Mouse (Mus musculus) stomach, embryonic 16.5 days (tissue): ENCODE measurements around the gene Rptor. TPM values are rescaled to one million over a fixed set of nuclear protein-coding genes. Genes with fewer than 3 reads are reported as not detected.

Experiments used
- ATAC-seq: fragments of 200-750 bp; cut with Nextera tagmentation; 2 replicates; pipeline ENCODE4 v1.8.0; 2017; ENCODE audit warnings: moderate number of reproducible peaks, moderate TSS enrichment; ENCODE audit not compliant: insufficient read depth, low FRiP score
- H3K27ac ChIP-seq: fragments of 300-500 bp; sonication (generic); 2 replicates; pipeline ENCODE4 v1.5.1; 2014; ENCODE audit warnings: low read length
- H3K27me3 ChIP-seq: fragments of 300-500 bp; sonication (generic); 2 replicates; pipeline ENCODE4 v1.6.1; 2014; ENCODE audit warnings: low read length, control low read depth, mixed read lengths; ENCODE audit not compliant: control insufficient read depth, insufficient read depth
- H3K36me3 ChIP-seq: fragments of 300-500 bp; sonication (generic); 2 replicates; pipeline ENCODE4 v1.6.1; 2014; ENCODE audit warnings: low read length; ENCODE audit not compliant: control insufficient read depth, insufficient read depth
- H3K4me1 ChIP-seq: fragments of 300-500 bp; sonication (generic); 2 replicates; pipeline ENCODE4 v1.6.1; 2014; ENCODE audit warnings: low read length, control low read depth, mixed read lengths; ENCODE audit not compliant: control insufficient read depth, insufficient read depth
- H3K4me2 ChIP-seq: fragments of 300-500 bp; sonication (generic); 2 replicates; pipeline ENCODE4 v1.6.1; 2014; ENCODE audit warnings: low read depth, low read length, mixed read lengths
- H3K4me3 ChIP-seq: fragments of 300-500 bp; sonication (generic); replicated peaks from 2 replicates; pipeline ENCODE4 v1.5.1; 2014; ENCODE audit warnings: mild to moderate bottlenecking, low read length
- H3K9ac ChIP-seq: fragments of 300-500 bp; sonication (generic); 2 replicates; pipeline ENCODE4 v1.6.1; 2014; ENCODE audit warnings: low read length
- H3K9me3 ChIP-seq: fragments of 300-500 bp; sonication (generic); replicated peaks from 2 replicates; pipeline ENCODE4 v1.6.1; 2016; ENCODE audit warnings: low read length, control low read depth; ENCODE audit not compliant: control insufficient read depth
- WGBS: fragments of 180-500 bp; shearing (Covaris S2); extraction: QIAGEN DNeasy Blood & Tissue Kit; methylation state at CpG from one replicate; pipeline ENCODE4 v1.1.7; 2014; 5-methylcytosine and 5-hydroxymethylcytosine counted together
- polyA plus RNA-seq: library from polyadenylated mRNA; unstranded; fragments of >200 nt; fragmentation: Nextera tagmentation; extraction: Ambion mirVana; gene quantifications from 2 replicates; pipeline ENCODE4 v1.2.1, GENCODE M21; 2015

The Rptor gene
- polyA plus RNA-seq, 1 experiment from 2014 or later: 6.1 TPM

- 33% methylated on average over 3 of the region's 3 CpGs for WGBS
- H3K36me3 ChIP-seq: no peaks in the 10 kb centered on the region
- no peak overlapping the region for H3K9ac ChIP-seq
- no peaks in the 10 kb centered on the region; the same call in 1 of the 2 replicates for H3K9me3 ChIP-seq
- no peak overlapping the region for H3K4me3 ChIP-seq
- no peak for ATAC-seq
- no peak overlapping the region for H3K4me2 ChIP-seq
- no peaks in the 10 kb centered on the region; the same call in 1 of the 2 replicates for H3K27me3 ChIP-seq
- H3K27ac ChIP-seq: no peak overlapping the region
- no peaks in the 10 kb centered on the region for H3K4me1 ChIP-seq
Measured at GRCm38 (mm10) chr11:119593966-119594365, 8.7 kb upstream of the Rptor start.

- no peak overlapping the region for H3K27ac ChIP-seq
- no peaks in the 10 kb centered on the region for H3K4me1 ChIP-seq
- H3K36me3 ChIP-seq: no peaks in the 10 kb centered on the region
- no peaks in the 10 kb centered on the region for H3K9me3 ChIP-seq
- 68% methylated on average over 3 of the region's 3 CpGs for whole genome bisulfite sequencing
- ATAC-seq: no peak
- no peak overlapping the region for H3K9ac ChIP-seq
- no peaks in the 10 kb centered on the region; the same call in 1 of the 2 replicates for H3K27me3 ChIP-seq
- H3K4me2 ChIP-seq: no peak overlapping the region
- no peak overlapping the region for H3K4me3 ChIP-seq
Measured at GRCm38 (mm10) chr11:119598856-119599255, 3.8 kb upstream of the Rptor start.

- no peak for ATAC-seq
- Histone ChIP-seq H3K27me3 (no peaks in the 10 kb centered on the region), H3K4me1 (peaks cover 4% of the 10 kb centered on the region), H3K36me3 (no peaks in the 10 kb centered on the region), H3K4me2 (no peak overlapping the region), H3K9me3 (no peaks in the 10 kb centered on the region), H3K4me3 (no peak overlapping the region), H3K27ac (no peak overlapping the region), H3K9ac (no peak overlapping the region)
- 68% methylated on average over 1 of the region's 1 CpGs for WGBS
Measured at GRCm38 (mm10) chr11:119600286-119600685, 2.4 kb upstream of the Rptor start.

GRCm38 (mm10) chr11:119602177-119602700, 466 bp upstream of the Rptor start:
- H3K4me2 ChIP-seq: peak overlapping the region; percentile 50
- no peak for ATAC-seq
- H3K27me3 ChIP-seq: no peaks in the 10 kb centered on the region
- H3K9me3 ChIP-seq: no peaks in the 10 kb centered on the region
- WGBS: 34% methylated on average over 10 of the region's 10 CpGs
- 0 out of 2 replicates have a peak, but pooled peaks cover 4% of the 10 kb centered on the region for H3K36me3 ChIP-seq
- H3K4me1 ChIP-seq: peaks cover 4% of the 10 kb centered on the region
- no peak overlapping the region for H3K9ac ChIP-seq
- no peak overlapping the region; the same call in 1 of the 2 replicates for H3K27ac ChIP-seq
- H3K4me3 ChIP-seq: peak overlapping the region; percentile 98

- Histone ChIP-seq H3K9ac (peak overlapping the region; percentile 97), H3K27ac (peak overlapping the region; percentile 86; the same call in 1 of the 2 replicates), H3K27me3 (no peaks in the 10 kb centered on the region), H3K9me3 (no peaks in the 10 kb centered on the region), H3K4me1 (peaks cover 4% of the 10 kb centered on the region), H3K4me3 (peak overlapping the region; percentile 98), H3K36me3 (0 out of 2 replicates have a peak, but pooled peaks cover 4% of the 10 kb centered on the region), H3K4me2 (peak overlapping the region; percentile 91)
- under 1% methylated on average over 30 of the region's 30 CpGs for WGBS
- ATAC-seq: no peak
Measured at GRCm38 (mm10) chr11:119603527-119603905, 811 bp downstream of the Rptor start.

GRCm38 (mm10) chr11:119607464-119607863, 4.8 kb downstream of the Rptor start:
- H3K27ac ChIP-seq: no peak overlapping the region
- 92% methylated on average over 5 of the region's 5 CpGs for WGBS
- no peak for ATAC-seq
- peaks cover 4% of the 10 kb centered on the region for H3K4me1 ChIP-seq
- no peak overlapping the region for H3K4me2 ChIP-seq
- H3K9me3 ChIP-seq: no peaks in the 10 kb centered on the region
- no peaks in the 10 kb centered on the region for H3K27me3 ChIP-seq
- no peak overlapping the region for H3K4me3 ChIP-seq
- H3K36me3 ChIP-seq: 0 out of 2 replicates have a peak, but pooled peaks cover 4% of the 10 kb centered on the region
- no peak overlapping the region for H3K9ac ChIP-seq

- 93% methylated on average over 6 of the region's 6 CpGs for WGBS
- Histone ChIP-seq H3K9me3 (no peaks in the 10 kb centered on the region), H3K4me2 (no peak overlapping the region), H3K36me3 (no peaks in the 10 kb centered on the region), H3K9ac (no peak overlapping the region), H3K27me3 (no peaks in the 10 kb centered on the region), H3K4me3 (no peak overlapping the region), H3K27ac (no peak overlapping the region), H3K4me1 (no peaks in the 10 kb centered on the region)
- ATAC-seq: peak; percentile 60; the same call in 1 of the 2 replicates
Measured at GRCm38 (mm10) chr11:119611496-119611895, 8.8 kb downstream of the Rptor start.

GRCm38 (mm10) chr11:119612179-119612578, 9.5 kb downstream of the Rptor start:
- ATAC-seq: no peak
- Histone ChIP-seq H3K27me3 (no peaks in the 10 kb centered on the region), H3K36me3 (no peaks in the 10 kb centered on the region), H3K4me1 (no peaks in the 10 kb centered on the region), H3K9me3 (no peaks in the 10 kb centered on the region), H3K27ac (no peak overlapping the region), H3K9ac (no peak overlapping the region), H3K4me3 (no peak overlapping the region), H3K4me2 (no peak overlapping the region)
- 77% methylated on average over 3 of the region's 3 CpGs for WGBS

- no peak overlapping the region for H3K4me2 ChIP-seq
- no peak for ATAC-seq
- no peaks in the 10 kb centered on the region for H3K27me3 ChIP-seq
- no peaks in the 10 kb centered on the region for H3K4me1 ChIP-seq
- H3K27ac ChIP-seq: no peak overlapping the region
- WGBS: 82% methylated on average over 7 of the region's 7 CpGs
- H3K4me3 ChIP-seq: no peak overlapping the region
- no peaks in the 10 kb centered on the region for H3K36me3 ChIP-seq
- H3K9me3 ChIP-seq: no peaks in the 10 kb centered on the region
- H3K9ac ChIP-seq: no peak overlapping the region
Measured at GRCm38 (mm10) chr11:119615087-119615486, 12.4 kb downstream of the Rptor start.
